ENCODE assay signal across 8 mouse cellular contexts in the genomic region with DNA sequence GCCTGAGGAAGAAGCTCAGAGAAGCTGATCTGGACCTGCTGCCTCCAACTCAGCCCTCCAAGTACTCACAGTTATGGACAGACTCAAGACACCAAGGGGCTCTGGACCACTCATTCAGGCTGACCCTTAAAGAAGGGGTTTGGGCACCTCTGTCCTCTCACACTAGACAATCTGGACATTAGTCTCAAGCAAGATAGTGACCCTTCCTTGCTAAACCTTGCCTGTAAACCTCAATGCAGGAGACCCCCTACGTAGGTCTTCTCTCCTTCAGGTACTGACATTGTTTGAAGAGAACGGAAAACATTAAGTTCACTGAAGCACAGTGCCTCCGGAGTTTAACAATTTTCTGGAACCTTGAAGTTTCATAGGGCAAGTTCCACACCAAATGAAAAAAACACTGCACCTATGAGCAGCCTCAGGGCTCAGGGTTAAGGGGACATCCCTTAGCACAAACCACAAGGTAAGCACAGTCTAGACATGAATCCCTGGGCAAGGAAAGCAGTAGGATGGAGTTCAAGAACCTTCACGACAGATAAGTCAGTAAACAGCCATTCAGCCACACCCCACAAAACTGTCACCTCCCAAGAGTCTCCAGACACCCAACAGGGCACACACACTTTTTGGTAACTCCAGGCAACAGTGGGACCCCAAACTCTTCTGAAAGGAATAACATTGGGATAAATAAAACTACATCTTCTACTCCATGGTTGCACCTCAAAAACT. TPM values are rescaled to one million over a fixed set of nuclear protein-coding genes. Genes with fewer than 3 reads are reported as not detected.
DNase-seq lines count a peak whose midpoint lies in the region; ATAC-seq lines count a peak whose summit lies in the region.

No protein-coding gene starts in this region.

- H3K4me1 ChIP-seq in hindbrain, embryonic 13.5 days (replicated peaks): peaks cover 43% of the 10 kb centered on the region
- H3K4me1 ChIP-seq in midbrain, embryonic 11.5 days (ENCODE audit: control insufficient read depth, insufficient read depth, low read length): peaks cover 23% of the 10 kb centered on the region

- H3K27me3 ChIP-seq in hindbrain, embryonic 13.5 days: no peaks in the 10 kb centered on the region
- no peaks in the 10 kb centered on the region for H3K27me3 ChIP-seq in midbrain, embryonic 11.5 days (ENCODE audit: control insufficient read depth, insufficient read depth, low read length)

- peak overlapping the region; percentile 92; the same call in 1 of the 2 replicates for H3K27ac ChIP-seq in hindbrain, embryonic 13.5 days
- no peak overlapping the region for H3K27ac ChIP-seq in midbrain, embryonic 11.5 days (ENCODE audit: low read depth, low read length)

- H3K36me3 ChIP-seq in hindbrain, embryonic 13.5 days: peaks cover 24% of the 10 kb centered on the region
- peaks cover 6% of the 10 kb centered on the region; the same call in 1 of the 2 replicates for H3K36me3 ChIP-seq in midbrain, embryonic 11.5 days (ENCODE audit: control insufficient read depth, insufficient read depth, low read length)

- peak; percentile 62 for DNase-seq in kidney, adult 9 months
- DNase-seq in kidney, postnatal 36 days: no peak
- DNase-seq in c-Kit-negative CD71-positive TER-119-positive erythroid progenitor cells, embryonic 14.5 days (ENCODE audit: low read depth, low spot score): peak; percentile 72
- DNase-seq in midbrain, embryonic 11.5 days (ENCODE audit: low spot score, missing footprints): no peak
- DNase-seq in frontal cortex, postnatal 14 days (ENCODE audit: low spot score in 2 of 2): no peak
- no peak for DNase-seq in cerebellum, adult 8-10 months
- DNase-seq in layer of hippocampus, postnatal 36 days: no peak

- H3K4me2 ChIP-seq in hindbrain, embryonic 13.5 days: peak overlapping the region; percentile 86
- H3K4me2 ChIP-seq in midbrain, embryonic 11.5 days: peak overlapping the region; percentile 94

- ATAC-seq in hindbrain, embryonic 13.5 days (ENCODE audit: low FRiP score): no peak
- no peak for ATAC-seq in midbrain, embryonic 11.5 days (ENCODE audit: low FRiP score)

- peak overlapping the region; percentile 95 for H3K9ac ChIP-seq in hindbrain, embryonic 13.5 days
- H3K9ac ChIP-seq in midbrain, embryonic 11.5 days (ENCODE audit: low read length): peak overlapping the region; percentile 89

- H3K4me3 ChIP-seq in hindbrain, embryonic 13.5 days: peak overlapping the region; percentile 94
- H3K4me3 ChIP-seq in midbrain, embryonic 11.5 days (ENCODE audit: low read depth, low read length): peak overlapping the region; percentile 96

- no peaks in the 10 kb centered on the region for H3K9me3 ChIP-seq in hindbrain, embryonic 13.5 days
- no peaks in the 10 kb centered on the region for H3K9me3 ChIP-seq in midbrain, embryonic 11.5 days (ENCODE audit: control insufficient read depth, low read length)

- WGBS in hindbrain, embryonic 13.5 days: 69% methylated on average over 4 of the region's 4 CpGs
- 64% methylated on average over 4 of the region's 4 CpGs for WGBS in midbrain, embryonic 11.5 days

RNA-seq across cellular contexts. Expression of a gene that starts 1.5 kb away (rescaled TPM):
- 27.5 and 30.8 TPM in 2 replicates for polyA plus RNA-seq in hindbrain, embryonic 13.5 days (2015; fragmentation: Nextera tagmentation; extraction: Ambion mirVana)
- polyA plus RNA-seq in midbrain, embryonic 11.5 days (2014; fragmentation: Nextera tagmentation; extraction: Ambion mirVana): 18.0 and 19.7 TPM in 2 replicates
- 10 to 100 TPM; 77.3 to 86.3 TPM for total RNA-seq in layer of hippocampus, postnatal 36 days (2021)

RNA-seq across cellular contexts. Expression of a gene that starts 6.8 kb away (rescaled TPM):
- 50.4 and 50.6 TPM in 2 replicates for polyA plus RNA-seq in hindbrain, embryonic 13.5 days (2015; fragmentation: Nextera tagmentation; extraction: Ambion mirVana)
- polyA plus RNA-seq in midbrain, embryonic 11.5 days (2014; fragmentation: Nextera tagmentation; extraction: Ambion mirVana): 29.5 and 33.2 TPM in 2 replicates
- total RNA-seq in layer of hippocampus, postnatal 36 days (2021): 10 to 100 TPM; 40.7 to 41.5 TPM

RNA-seq across cellular contexts. Expression of a gene that starts 11.7 kb away (rescaled TPM):
- polyA plus RNA-seq in hindbrain, embryonic 13.5 days (2015; fragmentation: Nextera tagmentation; extraction: Ambion mirVana): 22.9 and 23.3 TPM in 2 replicates
- polyA plus RNA-seq in midbrain, embryonic 11.5 days (2014; fragmentation: Nextera tagmentation; extraction: Ambion mirVana): 32.4 and 32.8 TPM in 2 replicates
- 1 to 10 TPM; 1.8 to 2.1 TPM for total RNA-seq in layer of hippocampus, postnatal 36 days (2021)

RNA-seq across cellular contexts. Expression of a gene that starts 14.2 kb away (rescaled TPM):
- polyA plus RNA-seq in hindbrain, embryonic 13.5 days (2015; fragmentation: Nextera tagmentation; extraction: Ambion mirVana): 169 and 174 TPM in 2 replicates
- polyA plus RNA-seq in midbrain, embryonic 11.5 days (2014; fragmentation: Nextera tagmentation; extraction: Ambion mirVana): 89.4 and 101 TPM in 2 replicates
- 100 to 1,000 TPM; 138 to 157 TPM for total RNA-seq in layer of hippocampus, postnatal 36 days (2021)

RNA-seq across cellular contexts. Expression of a gene that starts 16.1 kb away (rescaled TPM):
- polyA plus RNA-seq in hindbrain, embryonic 13.5 days (2015; fragmentation: Nextera tagmentation; extraction: Ambion mirVana): 0.36 and 0.77 TPM in 2 replicates
- 0.36 and 0.57 TPM in 2 replicates for polyA plus RNA-seq in midbrain, embryonic 11.5 days (2014; fragmentation: Nextera tagmentation; extraction: Ambion mirVana)
- 1 to 10 TPM; 4.2 to 4.4 TPM for total RNA-seq in layer of hippocampus, postnatal 36 days (2021)

Comparison
In these comparisons a context has a peak if more than half of its experiments do, and no peak if none do; other contexts are left out.
1. DNase-seq: peak in kidney, adult 9 months (single experiment) and c-Kit-negative CD71-positive TER-119-positive erythroid progenitor cells, embryonic 14.5 days (single experiment); none in kidney, postnatal 36 days (0 of 2), midbrain, embryonic 11.5 days (single experiment), frontal cortex, postnatal 14 days (0 of 2), cerebellum, adult 8-10 months (single experiment) and layer of hippocampus, postnatal 36 days (0 of 2).